25 mouse cellular contexts compared by ENCODE assay signal in genomic region chr9:107549297-107550074, GRCm38 (mm10). TPM values are rescaled to one million over a fixed set of nuclear protein-coding genes. Genes with fewer than 3 reads are reported as not detected.
"Had no signal": no experiment of that assay in that cellular context is flagged by ENCODE, and none has a peak within 500 bp of the region (broad histone marks: within the 10 kb centered on the region; RNA-seq: fewer than 3 reads in every experiment).

No protein-coding gene starts in this region.

- H3K9ac ChIP-seq: heart, embryonic 12.5 days; hindbrain, embryonic 13.5 days; hindbrain, embryonic 15.5 days; kidney, embryonic 15.5 days; limb, embryonic 15.5 days; liver, embryonic 12.5 days had no signal

- H3K27ac ChIP-seq: heart, embryonic 10.5 days; hindbrain, embryonic 13.5 days; hindbrain, embryonic 15.5 days; hindbrain, postnatal 0 days; kidney, embryonic 15.5 days; limb, embryonic 13.5 days; limb, embryonic 15.5 days; liver, embryonic 12.5 days had no signal

- H3K4me2 ChIP-seq: heart, embryonic 12.5 days; hindbrain, embryonic 13.5 days; limb, embryonic 15.5 days; liver, embryonic 12.5 days had no signal

- H3K9me3 ChIP-seq: heart, embryonic 10.5 days; heart, embryonic 12.5 days; hindbrain, embryonic 13.5 days; hindbrain, embryonic 15.5 days; kidney, embryonic 15.5 days; limb, embryonic 13.5 days; limb, embryonic 15.5 days; liver, embryonic 12.5 days had no signal

- H3K4me3 ChIP-seq: heart, embryonic 12.5 days; hindbrain, embryonic 13.5 days; hindbrain, embryonic 15.5 days; kidney, embryonic 15.5 days; limb, embryonic 15.5 days; liver, embryonic 12.5 days had no signal

- H3K27me3 ChIP-seq: kidney, embryonic 15.5 days; limb, embryonic 15.5 days had no signal

- DNase-seq: gastrocnemius, postnatal 14 days; gastrocnemius, postnatal 36 days; heart, adult 18-20 months; heart, postnatal 10 days; kidney, adult 11 months; kidney, adult 2 months; kidney, adult 9 months; kidney, postnatal 14 days; kidney, postnatal 36 days; layer of hippocampus, adult 9-11 months; layer of hippocampus, postnatal 36 days; left cerebral cortex, postnatal 4 days had no signal

- ATAC-seq: hindbrain, postnatal 0 days; intestine, embryonic 16.5 days; liver, embryonic 12.5 days had no signal

RNA-seq across cellular contexts. Expression of gene Zmynd10, which starts 2.4 kb away (rescaled TPM):
- total RNA-seq: gastrocnemius, postnatal 14 days; gastrocnemius, postnatal 36 days; heart, postnatal 10 days; heart, postnatal 25 days; hematopoietic stem cell, adult 5-6 weeks had no signal
- polyA plus RNA-seq: heart, embryonic 10.5 days; heart, embryonic 14.5 days; liver, embryonic 12.5 days had no signal
